Mouse (Mus musculus): ENCODE measurements at regions not wholly inside any gene's neighbourhood (a gene's known extent, or its start where the extent isn't known, plus 50 kb on each side); places are given as distances from the start of the nearest gene placed in this dataset.

DNA sequence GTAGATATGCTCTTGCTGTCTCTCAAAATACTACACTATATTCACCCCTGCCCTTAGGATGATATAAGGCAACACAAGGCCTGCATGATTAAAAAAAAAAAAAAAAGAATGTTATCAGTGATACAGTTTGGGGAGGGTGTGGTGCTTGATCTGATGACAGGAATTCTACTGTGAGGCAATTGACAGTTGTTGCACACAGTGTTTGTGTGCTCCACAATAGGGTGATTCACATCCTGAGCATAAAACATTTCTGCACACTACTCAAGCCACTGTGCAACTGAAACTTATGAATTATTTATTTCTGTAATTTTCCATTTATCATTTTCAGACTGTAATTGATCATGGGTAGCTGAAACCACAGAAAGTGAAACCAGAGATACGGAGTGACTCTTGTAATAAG lies 277.2 kb upstream of the Adgrl4 start:
- no peaks in the 10 kb centered on the region for H3K36me3 ChIP-seq (ENCODE audit: control insufficient read depth, insufficient read depth, low read length)
- TF ChIP-seq EP300 (optimal IDR thresholded peaks at IDR 0.05) = no peak
- TF ChIP-seq CTCF (IDR thresholded peaks at IDR 0.05; ENCODE audit: low read depth) = no peak
- H3K4me3 ChIP-seq (ENCODE audit: low read depth, low read length) = no peak overlapping the region
- H3K27me3 ChIP-seq (ENCODE audit: control insufficient read depth, insufficient read depth, low read length) = no peaks in the 10 kb centered on the region
- H3K9me3 ChIP-seq (ENCODE audit: control insufficient read depth, low read length) = no peaks in the 10 kb centered on the region
- no peak overlapping the region for H3K9ac ChIP-seq (ENCODE audit: low read length)
- H3K4me2 ChIP-seq (replicated peaks; ENCODE audit: low read depth) = no peak overlapping the region
- no peak for DNase-seq (ENCODE audit: low spot score)
- no peak for ATAC-seq (ENCODE audit: low FRiP score, low TSS enrichment)
- no peak overlapping the region for H3K27ac ChIP-seq (replicated peaks)
- H3K4me1 ChIP-seq (replicated peaks; ENCODE audit: control insufficient read depth, insufficient read depth) = no peaks in the 10 kb centered on the region
- 85% methylated on average over 1 of the region's 1 CpGs for WGBS

DNA sequence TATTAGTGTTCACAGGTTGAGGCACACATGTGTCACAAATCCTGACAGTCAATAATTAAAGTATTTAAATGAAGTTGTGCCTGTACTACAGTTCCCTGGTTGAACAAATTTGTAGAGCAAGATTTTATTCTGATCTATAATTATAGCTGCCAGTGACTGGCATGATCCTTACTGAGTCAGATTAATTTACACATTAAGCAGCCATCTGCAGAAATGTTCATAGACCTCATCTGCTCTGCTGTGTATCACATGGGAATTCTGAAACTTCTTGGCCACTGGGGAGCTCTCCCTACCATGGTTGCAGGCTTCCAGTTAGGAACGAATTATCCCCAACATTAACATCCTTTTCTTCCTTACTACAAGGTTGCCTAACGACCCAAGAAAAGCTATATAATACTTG lies 255.6 kb upstream of the Adgrl4 start:
- H3K9me3 ChIP-seq (ENCODE audit: control insufficient read depth, low read length) = no peaks in the 10 kb centered on the region
- 53% methylated on average over 2 of the region's 2 CpGs for WGBS

DNA sequence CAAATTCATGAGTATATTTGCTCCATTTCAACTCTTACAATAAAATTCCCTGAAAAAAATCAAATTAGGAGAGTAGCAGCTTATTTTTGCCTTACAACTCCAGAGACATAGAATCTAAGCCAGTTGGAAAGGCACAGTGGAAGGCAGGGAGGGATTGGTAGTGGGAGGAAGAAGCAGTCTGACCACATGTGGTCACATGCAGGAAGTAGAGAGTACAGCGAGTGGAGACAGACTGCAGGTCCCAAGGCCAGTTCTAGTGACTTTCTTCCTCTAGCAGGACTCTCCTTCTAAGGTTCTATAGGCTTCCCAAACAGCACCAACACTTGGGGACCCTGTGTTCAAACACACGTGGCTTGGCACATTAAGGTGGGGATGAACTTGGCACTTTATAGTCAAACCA lies 245.6 kb upstream of the Adgrl4 start:
- Histone ChIP-seq H3K9ac (ENCODE audit: low read length) (no peak overlapping the region), H3K4me3 (ENCODE audit: low read depth, low read length) (no peak overlapping the region), H3K27me3 (ENCODE audit: control insufficient read depth, insufficient read depth, low read length) (no peaks in the 10 kb centered on the region), H3K36me3 (ENCODE audit: control insufficient read depth, insufficient read depth, low read length) (no peaks in the 10 kb centered on the region), H3K4me1 (replicated peaks; ENCODE audit: control insufficient read depth, insufficient read depth) (no peaks in the 10 kb centered on the region), H3K9me3 (ENCODE audit: control insufficient read depth, low read length) (no peaks in the 10 kb centered on the region), H3K27ac (replicated peaks) (no peak overlapping the region), H3K4me2 (replicated peaks; ENCODE audit: low read depth) (no peak overlapping the region)
- DNase-seq (ENCODE audit: low spot score) (no peak), ATAC-seq (ENCODE audit: low FRiP score, low TSS enrichment) (no peak)
- 80% methylated on average over 2 of the region's 2 CpGs for WGBS
- no peak for TF ChIP-seq CTCF (IDR thresholded peaks at IDR 0.05; ENCODE audit: low read depth)
- TF ChIP-seq EP300 (optimal IDR thresholded peaks at IDR 0.05) = no peak

More for the DNA sequence above, 255.6 kb upstream of the Adgrl4 start:
- DNase-seq (ENCODE audit: low spot score) = no peak
- no peak overlapping the region for H3K4me2 ChIP-seq (replicated peaks; ENCODE audit: low read depth)
- no peaks in the 10 kb centered on the region for H3K36me3 ChIP-seq (ENCODE audit: control insufficient read depth, insufficient read depth, low read length)
- ATAC-seq (ENCODE audit: low FRiP score, low TSS enrichment) = no peak
- no peak overlapping the region for H3K4me3 ChIP-seq (ENCODE audit: low read depth, low read length)
- no peaks in the 10 kb centered on the region for H3K27me3 ChIP-seq (ENCODE audit: control insufficient read depth, insufficient read depth, low read length)
- H3K9ac ChIP-seq (ENCODE audit: low read length) = no peak overlapping the region
- TF ChIP-seq EP300 (optimal IDR thresholded peaks at IDR 0.05) (no peak), CTCF (IDR thresholded peaks at IDR 0.05; ENCODE audit: low read depth) (no peak)
- H3K27ac ChIP-seq (replicated peaks) = no peak overlapping the region
- no peaks in the 10 kb centered on the region for H3K4me1 ChIP-seq (replicated peaks; ENCODE audit: control insufficient read depth, insufficient read depth)

DNA sequence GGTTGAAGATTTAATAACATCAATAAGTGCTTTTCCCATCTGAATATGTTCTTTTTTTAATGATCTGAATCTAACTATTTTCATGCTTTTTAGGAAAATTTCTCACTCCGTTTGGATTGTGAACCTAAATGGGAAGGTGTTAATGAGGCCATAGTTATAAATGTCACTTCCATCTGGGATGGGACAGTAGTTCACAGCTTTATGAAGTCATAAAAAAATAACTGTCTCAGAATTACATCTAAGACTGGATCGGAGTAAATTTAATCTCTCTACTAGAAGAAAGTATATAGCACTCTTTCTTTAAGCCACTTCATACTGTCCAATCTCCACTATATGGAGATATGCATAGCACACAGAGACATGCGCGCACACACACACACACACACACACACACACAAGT lies 226.7 kb upstream of the Adgrl4 start:
- DNase-seq (ENCODE audit: low spot score) = no peak
- no peak for ATAC-seq (ENCODE audit: low FRiP score, low TSS enrichment)
- TF ChIP-seq CTCF (IDR thresholded peaks at IDR 0.05; ENCODE audit: low read depth) (no peak), EP300 (optimal IDR thresholded peaks at IDR 0.05) (no peak)
- Histone ChIP-seq H3K9ac (ENCODE audit: low read length) (no peak overlapping the region), H3K27me3 (ENCODE audit: control insufficient read depth, insufficient read depth, low read length) (no peaks in the 10 kb centered on the region), H3K4me3 (ENCODE audit: low read depth, low read length) (no peak overlapping the region), H3K27ac (replicated peaks) (no peak overlapping the region), H3K4me2 (replicated peaks; ENCODE audit: low read depth) (no peak overlapping the region), H3K9me3 (ENCODE audit: control insufficient read depth, low read length) (no peaks in the 10 kb centered on the region), H3K36me3 (ENCODE audit: control insufficient read depth, insufficient read depth, low read length) (no peaks in the 10 kb centered on the region), H3K4me1 (replicated peaks; ENCODE audit: control insufficient read depth, insufficient read depth) (no peaks in the 10 kb centered on the region)
- WGBS = 89% methylated on average over 4 of the region's 4 CpGs

DNA sequence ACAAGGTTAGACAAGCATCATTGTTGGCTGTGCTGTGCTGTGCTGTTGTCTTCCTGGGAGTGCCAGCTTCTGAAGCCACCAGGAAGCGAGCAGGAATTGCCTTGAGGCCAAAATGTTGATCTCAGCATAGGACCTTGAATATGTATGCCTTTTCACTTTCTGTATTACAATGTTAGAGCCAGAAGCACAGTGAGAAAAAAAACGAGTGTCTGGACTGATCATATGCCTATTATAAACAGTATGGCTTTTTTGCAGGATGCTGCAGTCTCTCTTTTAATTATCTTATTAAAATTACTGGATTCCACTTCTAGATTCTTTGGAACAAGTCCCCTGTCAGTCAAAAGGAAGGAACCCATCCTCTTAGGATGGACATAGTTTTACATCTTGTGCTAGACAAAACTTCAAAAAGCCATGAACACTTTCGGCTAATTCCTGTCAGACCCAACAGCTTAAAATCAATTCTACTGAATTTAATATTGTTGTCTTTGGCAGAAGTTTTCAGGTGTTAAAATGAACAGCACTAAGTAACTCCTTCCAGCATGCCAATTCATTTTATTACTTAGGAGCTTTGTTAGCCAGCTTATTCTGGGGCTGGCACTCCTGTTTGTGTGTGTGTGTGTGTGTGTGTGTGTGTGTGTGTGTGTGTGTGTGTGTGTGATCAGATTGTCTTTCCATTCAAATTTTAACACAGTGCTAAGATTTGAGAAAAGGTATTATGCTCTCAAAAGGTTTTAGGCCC lies 220.8 kb upstream of the Adgrl4 start:
- no peak for ATAC-seq (ENCODE audit: low FRiP score, low TSS enrichment)
- H3K4me1 ChIP-seq (replicated peaks; ENCODE audit: control insufficient read depth, insufficient read depth) = no peaks in the 10 kb centered on the region
- H3K36me3 ChIP-seq (ENCODE audit: control insufficient read depth, insufficient read depth, low read length) = no peaks in the 10 kb centered on the region
- no peak overlapping the region for H3K4me3 ChIP-seq (ENCODE audit: low read depth, low read length)
- H3K9me3 ChIP-seq (ENCODE audit: control insufficient read depth, low read length) = no peaks in the 10 kb centered on the region
- no peak overlapping the region for H3K4me2 ChIP-seq (replicated peaks; ENCODE audit: low read depth)
- TF ChIP-seq EP300 (optimal IDR thresholded peaks at IDR 0.05) (no peak), CTCF (IDR thresholded peaks at IDR 0.05; ENCODE audit: low read depth) (no peak)
- H3K27me3 ChIP-seq (ENCODE audit: control insufficient read depth, insufficient read depth, low read length) = no peaks in the 10 kb centered on the region
- WGBS = 63% methylated on average over 3 of the region's 3 CpGs
- no peak for DNase-seq (ENCODE audit: low spot score)
- H3K27ac ChIP-seq (replicated peaks) = no peak overlapping the region
- no peak overlapping the region for H3K9ac ChIP-seq (ENCODE audit: low read length)

DNA sequence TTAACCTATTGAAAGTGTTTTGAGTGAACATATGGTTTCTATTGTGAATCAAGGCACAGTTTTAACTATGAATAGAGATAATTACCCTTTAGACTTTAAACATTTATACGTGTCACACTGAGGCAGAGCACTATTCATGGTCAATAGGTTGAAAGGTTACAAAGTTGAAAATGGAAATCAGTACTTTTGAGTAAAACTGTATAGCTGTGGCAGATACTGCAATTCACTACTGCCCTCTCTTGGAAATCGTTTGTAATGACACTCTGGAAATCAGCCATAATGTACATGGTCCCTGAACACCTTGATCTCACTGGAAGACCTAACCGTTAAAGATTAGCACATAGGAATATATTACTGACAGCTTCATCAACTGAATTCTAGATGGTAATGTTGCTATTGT lies 215.3 kb upstream of the Adgrl4 start:
- Histone ChIP-seq H3K9me3 (ENCODE audit: control insufficient read depth, low read length) (no peaks in the 10 kb centered on the region), H3K9ac (ENCODE audit: low read length) (no peak overlapping the region), H3K4me2 (replicated peaks; ENCODE audit: low read depth) (no peak overlapping the region), H3K4me3 (ENCODE audit: low read depth, low read length) (no peak overlapping the region), H3K27ac (replicated peaks) (no peak overlapping the region), H3K36me3 (ENCODE audit: control insufficient read depth, insufficient read depth, low read length) (no peaks in the 10 kb centered on the region), H3K27me3 (ENCODE audit: control insufficient read depth, insufficient read depth, low read length) (no peaks in the 10 kb centered on the region), H3K4me1 (replicated peaks; ENCODE audit: control insufficient read depth, insufficient read depth) (no peaks in the 10 kb centered on the region)
- 10% methylated on average over 3 of the region's 3 CpGs for WGBS
- DNase-seq (ENCODE audit: low spot score) (no peak), ATAC-seq (ENCODE audit: low FRiP score, low TSS enrichment) (no peak)
- TF ChIP-seq CTCF (IDR thresholded peaks at IDR 0.05; ENCODE audit: low read depth) (peak; percentile 85), EP300 (optimal IDR thresholded peaks at IDR 0.05) (no peak)

Measured in stomach, postnatal 0 days (tissue).